Mouse (Mus musculus): ENCODE results near the gene S1pr4. TPM values are rescaled to one million over a fixed set of nuclear protein-coding genes. Genes with fewer than 3 reads are reported as not detected.
A peak's percentile ranks its signal among the peaks of the same experiment; 100 is the strongest.

S1pr4 gene
- polyA plus RNA-seq, 1 experiment from 2014 or later, result 7.4 TPM

GRCm38 (mm10) chr10:81502658-81503057 lies 2.7 kb upstream of the S1pr4 start:
- peak; percentile 55; the same call in 1 of the 2 replicates for ATAC-seq
- Histone ChIP-seq H3K4me1 (ENCODE audit: insufficient read depth) (peaks cover 12% of the 10 kb centered on the region), H3K9ac (replicated peaks) (no peak overlapping the region), H3K27me3 (ENCODE audit: insufficient read depth, low read length) (no peaks in the 10 kb centered on the region), H3K9me3 (ENCODE audit: low read length) (no peaks in the 10 kb centered on the region), H3K4me3 (ENCODE audit: low read depth, low read length) (peak overlapping the region; percentile 30), H3K36me3 (replicated peaks; ENCODE audit: insufficient read depth, low read length) (no peaks in the 10 kb centered on the region), H3K4me2 (ENCODE audit: low read depth, low read length) (peak overlapping the region; percentile 72), H3K27ac (ENCODE audit: low read depth) (no peak overlapping the region)
- TF ChIP-seq CTCF (IDR thresholded peaks at IDR 0.05; ENCODE audit: low read depth) (peak; percentile 100), EP300 (IDR thresholded peaks at IDR 0.05; ENCODE audit: low read depth) (no peak)
- 16% methylated on average over 36 of the region's 36 CpGs for WGBS (ENCODE audit: insufficient replicate concordance)
- peak; percentile 92 for DNase-seq

- no peak overlapping the region for H3K4me3 ChIP-seq (ENCODE audit: low read depth, low read length)
- peaks cover 17% of the 10 kb centered on the region for H3K4me1 ChIP-seq (ENCODE audit: insufficient read depth)
- TF ChIP-seq CTCF (IDR thresholded peaks at IDR 0.05; ENCODE audit: low read depth) (no peak), EP300 (IDR thresholded peaks at IDR 0.05; ENCODE audit: low read depth) (no peak)
- no peak overlapping the region for H3K9ac ChIP-seq (replicated peaks)
- H3K9me3 ChIP-seq (ENCODE audit: low read length), result no peaks in the 10 kb centered on the region
- H3K27me3 ChIP-seq (ENCODE audit: insufficient read depth, low read length), result no peaks in the 10 kb centered on the region
- no peaks in the 10 kb centered on the region for H3K36me3 ChIP-seq (replicated peaks; ENCODE audit: insufficient read depth, low read length)
- H3K27ac ChIP-seq (ENCODE audit: low read depth), result no peak overlapping the region
- WGBS (ENCODE audit: insufficient replicate concordance), result 72% methylated on average over 5 of the region's 5 CpGs
- ATAC-seq (no peak), DNase-seq (no peak)
- no peak overlapping the region for H3K4me2 ChIP-seq (ENCODE audit: low read depth, low read length)
Measured at GRCm38 (mm10) chr10:81501863-81502262, 1.9 kb upstream of the S1pr4 start.

DNA sequence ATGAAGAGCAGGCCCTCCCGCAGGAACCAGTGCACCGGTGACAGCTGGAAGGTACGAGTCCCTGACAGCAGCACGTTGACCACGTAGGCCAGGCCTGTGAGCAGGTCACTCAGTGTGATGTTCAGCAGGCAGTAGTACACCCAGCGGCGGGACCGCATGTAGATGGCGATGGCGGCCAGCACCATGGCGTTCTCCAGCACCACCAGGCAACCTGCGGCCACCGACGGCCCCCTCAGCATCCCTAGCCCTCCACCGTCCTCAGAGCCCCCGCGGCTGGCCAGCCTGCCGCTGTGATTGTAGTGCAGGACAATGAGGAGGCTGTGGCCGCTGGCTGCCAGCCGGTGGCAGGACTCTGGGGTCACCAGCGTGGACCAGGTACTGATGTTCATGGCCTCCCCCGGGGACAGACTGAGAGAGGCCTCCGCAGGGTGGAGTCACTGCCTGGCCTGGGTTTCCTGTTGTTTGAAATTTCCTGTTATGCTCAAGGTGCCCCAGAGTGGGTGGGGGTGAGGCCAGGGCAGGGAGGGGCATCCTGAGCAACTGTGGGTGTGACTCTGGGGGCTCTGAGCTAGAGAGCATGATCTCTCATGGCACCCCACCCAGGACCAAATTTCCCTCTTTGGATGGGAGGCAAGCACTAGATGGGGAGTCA lies 556 bp downstream of the S1pr4 start:
- Histone ChIP-seq H3K4me1 (ENCODE audit: insufficient read depth) (peaks cover 29% of the 10 kb centered on the region), H3K36me3 (replicated peaks; ENCODE audit: insufficient read depth, low read length) (no peaks in the 10 kb centered on the region), H3K4me2 (ENCODE audit: low read depth, low read length) (peak overlapping the region; percentile 74), H3K27me3 (ENCODE audit: insufficient read depth, low read length) (no peaks in the 10 kb centered on the region), H3K4me3 (ENCODE audit: low read depth, low read length) (peak overlapping the region; percentile 74), H3K9ac (replicated peaks) (peak overlapping the region; percentile 71), H3K9me3 (ENCODE audit: low read length) (no peaks in the 10 kb centered on the region), H3K27ac (ENCODE audit: low read depth) (peak overlapping the region; percentile 80)
- peak; percentile 66 for DNase-seq
- no peak for ATAC-seq
- TF ChIP-seq EP300 (IDR thresholded peaks at IDR 0.05; ENCODE audit: low read depth), result 0 out of 2 replicates have a peak, but pooled peaks have one; percentile 26
- TF ChIP-seq CTCF (IDR thresholded peaks at IDR 0.05; ENCODE audit: low read depth), result no peak
- 37% methylated on average over 23 of the region's 23 CpGs for WGBS (ENCODE audit: insufficient replicate concordance)

GRCm38 (mm10) chr10:81498316-81499249 lies 1.3 kb downstream of the S1pr4 start:
- H3K4me2 ChIP-seq (ENCODE audit: low read depth, low read length), result peak overlapping the region; percentile 74
- no peaks in the 10 kb centered on the region for H3K27me3 ChIP-seq (ENCODE audit: insufficient read depth, low read length)
- WGBS (ENCODE audit: insufficient replicate concordance), result 54% methylated on average over 38 of the region's 38 CpGs
- DNase-seq (no peak), ATAC-seq (no peak)
- no peaks in the 10 kb centered on the region for H3K9me3 ChIP-seq (ENCODE audit: low read length)
- peak overlapping the region; percentile 71 for H3K9ac ChIP-seq (replicated peaks)
- H3K36me3 ChIP-seq (replicated peaks; ENCODE audit: insufficient read depth, low read length), result no peaks in the 10 kb centered on the region
- peaks cover 32% of the 10 kb centered on the region for H3K4me1 ChIP-seq (ENCODE audit: insufficient read depth)
- TF ChIP-seq CTCF (IDR thresholded peaks at IDR 0.05; ENCODE audit: low read depth), result peak; percentile 37; the same call in 1 of the 2 replicates
- TF ChIP-seq EP300 (IDR thresholded peaks at IDR 0.05; ENCODE audit: low read depth), result no peak
- H3K27ac ChIP-seq (ENCODE audit: low read depth), result peak overlapping the region; percentile 80
- peak overlapping the region; percentile 74 for H3K4me3 ChIP-seq (ENCODE audit: low read depth, low read length)

DNA sequence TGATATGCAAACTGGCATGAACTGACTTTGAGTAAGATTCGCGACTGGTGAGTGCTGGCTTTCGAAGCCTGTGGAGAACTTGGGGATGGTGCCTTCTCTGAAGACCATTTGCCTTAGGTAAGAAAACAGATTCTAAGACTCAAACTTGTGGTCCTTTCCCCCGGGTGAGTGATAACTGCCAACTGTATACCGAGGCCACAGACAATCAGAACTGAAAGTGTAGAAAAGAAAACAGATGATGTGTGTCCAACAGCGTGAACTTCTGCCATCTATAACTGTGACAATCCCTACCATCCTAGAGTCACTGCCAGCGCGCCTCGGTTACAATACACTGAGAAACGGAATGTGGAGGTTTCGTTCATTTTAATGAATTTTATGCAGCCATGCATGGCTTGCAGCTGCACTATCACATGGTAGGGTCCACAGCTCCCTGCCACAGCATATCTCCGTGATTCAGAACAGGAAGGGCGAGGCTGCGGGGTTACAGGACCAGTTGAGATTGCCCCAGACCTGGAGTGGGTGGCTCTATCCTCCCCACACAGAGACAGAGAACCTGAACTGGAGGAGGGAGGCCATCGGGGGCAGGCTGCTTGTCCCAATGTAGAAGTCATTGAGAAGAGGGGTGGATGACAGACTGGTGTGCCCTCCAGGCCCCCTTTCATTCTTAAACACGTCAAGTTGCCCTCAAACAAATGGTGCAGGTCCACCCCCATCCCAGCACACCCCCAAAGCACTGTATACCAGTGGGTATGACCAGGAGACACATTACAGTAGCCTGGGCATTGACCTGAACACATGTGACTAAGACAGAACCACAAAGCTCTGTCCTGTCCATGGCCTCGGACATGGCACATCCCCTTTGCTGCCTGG lies 2.3 kb downstream of the S1pr4 start:
- TF ChIP-seq CTCF (IDR thresholded peaks at IDR 0.05; ENCODE audit: low read depth), result 0 out of 2 replicates have a peak, but pooled peaks have one; percentile 2
- peak; percentile 50; the same call in 1 of the 2 replicates for TF ChIP-seq EP300 (IDR thresholded peaks at IDR 0.05; ENCODE audit: low read depth)
- Histone ChIP-seq H3K27me3 (ENCODE audit: insufficient read depth, low read length) (no peaks in the 10 kb centered on the region), H3K9ac (replicated peaks) (peak overlapping the region; percentile 71), H3K4me3 (ENCODE audit: low read depth, low read length) (peak overlapping the region; percentile 74), H3K4me2 (ENCODE audit: low read depth, low read length) (peak overlapping the region; percentile 74), H3K36me3 (replicated peaks; ENCODE audit: insufficient read depth, low read length) (peaks cover 6% of the 10 kb centered on the region), H3K4me1 (ENCODE audit: insufficient read depth) (peaks cover 28% of the 10 kb centered on the region), H3K9me3 (ENCODE audit: low read length) (no peaks in the 10 kb centered on the region), H3K27ac (ENCODE audit: low read depth) (peak overlapping the region; percentile 80)
- 35% methylated on average over 17 of the region's 17 CpGs for WGBS (ENCODE audit: insufficient replicate concordance)
- DNase-seq, result peak; percentile 62
- no peak for ATAC-seq

Data from liver, postnatal 0 days (tissue).